Mouse (Mus musculus): Measurements from ENCODE around the gene Uvrag. TPM values are rescaled to one million over a fixed set of nuclear protein-coding genes. Genes with fewer than 3 reads are reported as not detected.

The Uvrag gene
- polyA plus RNA-seq, 1 experiment from 2014 or later, result 12.2 TPM

- 59% methylated on average over 1 of the region's 1 CpGs for WGBS
- no peak overlapping the region for H3K4me3 ChIP-seq (ENCODE audit: low read depth, low read length)
- H3K4me2 ChIP-seq (ENCODE audit: low read length), result no peak overlapping the region
- no peaks in the 10 kb centered on the region for H3K27me3 ChIP-seq (replicated peaks; ENCODE audit: control insufficient read depth, insufficient read depth, low read length)
- ATAC-seq (no peak), DNase-seq (ENCODE audit: low spot score) (no peak)
- H3K9me3 ChIP-seq (replicated peaks; ENCODE audit: control insufficient read depth, low read length), result no peaks in the 10 kb centered on the region
- H3K36me3 ChIP-seq (ENCODE audit: control insufficient read depth, insufficient read depth, low read length), result no peaks in the 10 kb centered on the region
- no peak overlapping the region for H3K27ac ChIP-seq (ENCODE audit: low read depth, low read length)
- H3K4me1 ChIP-seq (ENCODE audit: control insufficient read depth, insufficient read depth, low read length), result no peaks in the 10 kb centered on the region
- H3K9ac ChIP-seq (ENCODE audit: low read length), result no peak overlapping the region
Measured at GRCm38 (mm10) chr7:99149017-99149416, 8.1 kb upstream of the Uvrag start.

GRCm38 (mm10) chr7:99147494-99147893 is 6.6 kb upstream of the Uvrag start:
- no peak overlapping the region for H3K4me3 ChIP-seq (ENCODE audit: low read depth, low read length)
- no peak for ATAC-seq
- WGBS, result 90% methylated on average over 7 of the region's 7 CpGs

GRCm38 (mm10) chr7:99146906-99147305 is 6.0 kb upstream of the Uvrag start:
- 80% methylated on average over 7 of the region's 7 CpGs for WGBS
- H3K4me3 ChIP-seq (ENCODE audit: low read depth, low read length), result no peak overlapping the region
- no peak overlapping the region for H3K4me2 ChIP-seq (ENCODE audit: low read length)
- H3K27me3 ChIP-seq (replicated peaks; ENCODE audit: control insufficient read depth, insufficient read depth, low read length), result no peaks in the 10 kb centered on the region
- no peaks in the 10 kb centered on the region for H3K9me3 ChIP-seq (replicated peaks; ENCODE audit: control insufficient read depth, low read length)
- H3K27ac ChIP-seq (ENCODE audit: low read depth, low read length), result no peak overlapping the region
- ATAC-seq, result no peak
- no peak overlapping the region for H3K9ac ChIP-seq (ENCODE audit: low read length)
- H3K36me3 ChIP-seq (ENCODE audit: control insufficient read depth, insufficient read depth, low read length), result no peaks in the 10 kb centered on the region
- no peak for DNase-seq (ENCODE audit: low spot score)
- peaks cover 5% of the 10 kb centered on the region; the same call in 1 of the 2 replicates for H3K4me1 ChIP-seq (ENCODE audit: control insufficient read depth, insufficient read depth, low read length)

More at GRCm38 (mm10) chr7:99147494-99147893, 6.6 kb upstream of the Uvrag start:
- Histone ChIP-seq H3K9me3 (replicated peaks; ENCODE audit: control insufficient read depth, low read length) (no peaks in the 10 kb centered on the region), H3K4me1 (ENCODE audit: control insufficient read depth, insufficient read depth, low read length) (no peaks in the 10 kb centered on the region), H3K9ac (ENCODE audit: low read length) (no peak overlapping the region), H3K27me3 (replicated peaks; ENCODE audit: control insufficient read depth, insufficient read depth, low read length) (no peaks in the 10 kb centered on the region), H3K36me3 (ENCODE audit: control insufficient read depth, insufficient read depth, low read length) (no peaks in the 10 kb centered on the region), H3K27ac (ENCODE audit: low read depth, low read length) (no peak overlapping the region), H3K4me2 (ENCODE audit: low read length) (no peak overlapping the region)
- no peak for DNase-seq (ENCODE audit: low spot score)

- DNase-seq (ENCODE audit: low spot score) (no peak), ATAC-seq (no peak)
- Histone ChIP-seq H3K4me3 (ENCODE audit: low read depth, low read length) (no peak overlapping the region), H3K9ac (ENCODE audit: low read length) (no peak overlapping the region), H3K4me2 (ENCODE audit: low read length) (no peak overlapping the region), H3K27ac (ENCODE audit: low read depth, low read length) (no peak overlapping the region), H3K27me3 (replicated peaks; ENCODE audit: control insufficient read depth, insufficient read depth, low read length) (no peaks in the 10 kb centered on the region), H3K36me3 (ENCODE audit: control insufficient read depth, insufficient read depth, low read length) (no peaks in the 10 kb centered on the region), H3K9me3 (replicated peaks; ENCODE audit: control insufficient read depth, low read length) (no peaks in the 10 kb centered on the region), H3K4me1 (ENCODE audit: control insufficient read depth, insufficient read depth, low read length) (peaks cover 8% of the 10 kb centered on the region)
- WGBS, result 72% methylated on average over 7 of the region's 7 CpGs
Measured at GRCm38 (mm10) chr7:99146011-99146410, 5.1 kb upstream of the Uvrag start.

- Histone ChIP-seq H3K36me3 (ENCODE audit: control insufficient read depth, insufficient read depth, low read length) (no peaks in the 10 kb centered on the region), H3K4me2 (ENCODE audit: low read length) (no peak overlapping the region), H3K9me3 (replicated peaks; ENCODE audit: control insufficient read depth, low read length) (no peaks in the 10 kb centered on the region), H3K4me1 (ENCODE audit: control insufficient read depth, insufficient read depth, low read length) (peaks cover 13% of the 10 kb centered on the region), H3K27ac (ENCODE audit: low read depth, low read length) (no peak overlapping the region), H3K27me3 (replicated peaks; ENCODE audit: control insufficient read depth, insufficient read depth, low read length) (no peaks in the 10 kb centered on the region), H3K4me3 (ENCODE audit: low read depth, low read length) (no peak overlapping the region), H3K9ac (ENCODE audit: low read length) (no peak overlapping the region)
- WGBS, result 70% methylated on average over 11 of the region's 11 CpGs
- no peak for ATAC-seq
- DNase-seq (ENCODE audit: low spot score), result no peak
Measured at GRCm38 (mm10) chr7:99144616-99145015, 3.7 kb upstream of the Uvrag start.

- Histone ChIP-seq H3K4me1 (ENCODE audit: control insufficient read depth, insufficient read depth, low read length) (peaks cover 19% of the 10 kb centered on the region), H3K27me3 (replicated peaks; ENCODE audit: control insufficient read depth, insufficient read depth, low read length) (no peaks in the 10 kb centered on the region), H3K9me3 (replicated peaks; ENCODE audit: control insufficient read depth, low read length) (no peaks in the 10 kb centered on the region), H3K27ac (ENCODE audit: low read depth, low read length) (no peak overlapping the region), H3K36me3 (ENCODE audit: control insufficient read depth, insufficient read depth, low read length) (no peaks in the 10 kb centered on the region), H3K4me3 (ENCODE audit: low read depth, low read length) (no peak overlapping the region), H3K4me2 (ENCODE audit: low read length) (no peak overlapping the region), H3K9ac (ENCODE audit: low read length) (no peak overlapping the region)
- ATAC-seq (no peak), DNase-seq (ENCODE audit: low spot score) (no peak)
- WGBS, result 74% methylated on average over 3 of the region's 3 CpGs
Measured at GRCm38 (mm10) chr7:99143244-99143643, 2.3 kb upstream of the Uvrag start.

- peak overlapping the region; percentile 9; the same call in 1 of the 2 replicates for H3K27ac ChIP-seq (ENCODE audit: low read depth, low read length)
- H3K4me2 ChIP-seq (ENCODE audit: low read length), result peak overlapping the region; percentile 75
- 33% methylated on average over 12 of the region's 12 CpGs for WGBS
- H3K27me3 ChIP-seq (replicated peaks; ENCODE audit: control insufficient read depth, insufficient read depth, low read length), result no peaks in the 10 kb centered on the region
- no peak for ATAC-seq
- peaks cover 19% of the 10 kb centered on the region for H3K4me1 ChIP-seq (ENCODE audit: control insufficient read depth, insufficient read depth, low read length)
- no peaks in the 10 kb centered on the region for H3K9me3 ChIP-seq (replicated peaks; ENCODE audit: control insufficient read depth, low read length)
- no peaks in the 10 kb centered on the region for H3K36me3 ChIP-seq (ENCODE audit: control insufficient read depth, insufficient read depth, low read length)
- H3K9ac ChIP-seq (ENCODE audit: low read length), result peak overlapping the region; percentile 51
- no peak for DNase-seq (ENCODE audit: low spot score)
- peak overlapping the region; percentile 89 for H3K4me3 ChIP-seq (ENCODE audit: low read depth, low read length)
Measured at GRCm38 (mm10) chr7:99141919-99142606, 1.1 kb upstream of the Uvrag start.

GRCm38 (mm10) chr7:99140511-99140910 is 430 bp downstream of the Uvrag start:
- ATAC-seq (peak; percentile 3; the same call in 1 of the 2 replicates), DNase-seq (ENCODE audit: low spot score) (peak; percentile 28)
- Histone ChIP-seq H3K9ac (ENCODE audit: low read length) (peak overlapping the region; percentile 83), H3K27me3 (replicated peaks; ENCODE audit: control insufficient read depth, insufficient read depth, low read length) (no peaks in the 10 kb centered on the region), H3K9me3 (replicated peaks; ENCODE audit: control insufficient read depth, low read length) (no peaks in the 10 kb centered on the region), H3K4me1 (ENCODE audit: control insufficient read depth, insufficient read depth, low read length) (peaks cover 19% of the 10 kb centered on the region), H3K4me2 (ENCODE audit: low read length) (peak overlapping the region; percentile 75), H3K27ac (ENCODE audit: low read depth, low read length) (peak overlapping the region; percentile 84), H3K36me3 (ENCODE audit: control insufficient read depth, insufficient read depth, low read length) (no peaks in the 10 kb centered on the region), H3K4me3 (ENCODE audit: low read depth, low read length) (peak overlapping the region; percentile 89)
- 0% methylated on average over 18 of the region's 39 CpGs for WGBS

GRCm38 (mm10) chr7:99139841-99140491 is 975 bp downstream of the Uvrag start:
- DNase-seq (ENCODE audit: low spot score), result peak; percentile 25
- WGBS, result under 1% methylated on average over 13 of the region's 13 CpGs

More at GRCm38 (mm10) chr7:99139841-99140491, 975 bp downstream of the Uvrag start:
- H3K4me3 ChIP-seq (ENCODE audit: low read depth, low read length), result peak overlapping the region; percentile 89
- no peak for ATAC-seq
- H3K9me3 ChIP-seq (replicated peaks; ENCODE audit: control insufficient read depth, low read length), result no peaks in the 10 kb centered on the region
- H3K9ac ChIP-seq (ENCODE audit: low read length), result peak overlapping the region; percentile 83
- H3K36me3 ChIP-seq (ENCODE audit: control insufficient read depth, insufficient read depth, low read length), result no peaks in the 10 kb centered on the region
- peaks cover 19% of the 10 kb centered on the region for H3K4me1 ChIP-seq (ENCODE audit: control insufficient read depth, insufficient read depth, low read length)
- no peaks in the 10 kb centered on the region for H3K27me3 ChIP-seq (replicated peaks; ENCODE audit: control insufficient read depth, insufficient read depth, low read length)
- H3K4me2 ChIP-seq (ENCODE audit: low read length), result peak overlapping the region; percentile 75
- H3K27ac ChIP-seq (ENCODE audit: low read depth, low read length), result no peak overlapping the region

Measured in forebrain, embryonic 14.5 days (tissue).